Mouse (Mus musculus) neural tube, embryonic 12.5 days (tissue): Measurements from ENCODE around the gene Pspn. TPM values are rescaled to one million over a fixed set of nuclear protein-coding genes. Genes with fewer than 3 reads are reported as not detected.
A peak's percentile ranks its signal among the peaks of the same experiment; 100 is the strongest.

Source experiments
- ATAC-seq: fragments of 200-750 bp; cut with Nextera tagmentation; 2 replicates; pipeline ENCODE4 v1.8.0; 2017; ENCODE audit warnings: low read depth, mild to moderate bottlenecking, moderate TSS enrichment, moderate library complexity; ENCODE audit not compliant: low FRiP score
- H3K27ac ChIP-seq: fragments of 300-500 bp; sonication (generic); 2 replicates; pipeline ENCODE4 v1.5.1; 2016
- H3K27me3 ChIP-seq: fragments of 300-500 bp; sonication (generic); replicated peaks from 2 replicates; pipeline ENCODE4 v1.6.1; 2016; ENCODE audit warnings: mild to moderate bottlenecking
- H3K36me3 ChIP-seq: fragments of 300-500 bp; sonication (generic); 2 replicates; pipeline ENCODE4 v1.6.1; 2016; ENCODE audit warnings: mild to moderate bottlenecking
- H3K4me1 ChIP-seq: fragments of 300-500 bp; sonication (generic); 2 replicates; pipeline ENCODE4 v1.6.1; 2016
- H3K4me2 ChIP-seq: fragments of 300-500 bp; sonication (generic); replicated peaks from 2 replicates; pipeline ENCODE4 v1.6.1; 2016; ENCODE audit warnings: mild to moderate bottlenecking
- H3K4me3 ChIP-seq: fragments of 300-500 bp; sonication (generic); 2 replicates; pipeline ENCODE4 v1.5.1; 2016
- H3K9ac ChIP-seq: fragments of 300-500 bp; sonication (generic); 2 replicates; pipeline ENCODE4 v1.6.1; 2016; ENCODE audit warnings: mild to moderate bottlenecking
- H3K9me3 ChIP-seq: fragments of 300-500 bp; sonication (generic); 2 replicates; pipeline ENCODE4 v1.6.1; 2016; ENCODE audit warnings: mild to moderate bottlenecking
- WGBS: fragments of 180-500 bp; shearing (Covaris S2); methylation state at CpG from one replicate; pipeline ENCODE4 v1.1.7; 2016; 5-methylcytosine and 5-hydroxymethylcytosine counted together
- polyA plus RNA-seq: library from polyadenylated mRNA; unstranded; fragments of >200 nt; fragmentation: Nextera tagmentation; extraction: Ambion mirVana; gene quantifications from 2 replicates; pipeline ENCODE4 v1.2.1, GENCODE M21; 2016

Pspn gene
- polyA plus RNA-seq, 1 experiment from 2014 or later, result not detected

DNA sequence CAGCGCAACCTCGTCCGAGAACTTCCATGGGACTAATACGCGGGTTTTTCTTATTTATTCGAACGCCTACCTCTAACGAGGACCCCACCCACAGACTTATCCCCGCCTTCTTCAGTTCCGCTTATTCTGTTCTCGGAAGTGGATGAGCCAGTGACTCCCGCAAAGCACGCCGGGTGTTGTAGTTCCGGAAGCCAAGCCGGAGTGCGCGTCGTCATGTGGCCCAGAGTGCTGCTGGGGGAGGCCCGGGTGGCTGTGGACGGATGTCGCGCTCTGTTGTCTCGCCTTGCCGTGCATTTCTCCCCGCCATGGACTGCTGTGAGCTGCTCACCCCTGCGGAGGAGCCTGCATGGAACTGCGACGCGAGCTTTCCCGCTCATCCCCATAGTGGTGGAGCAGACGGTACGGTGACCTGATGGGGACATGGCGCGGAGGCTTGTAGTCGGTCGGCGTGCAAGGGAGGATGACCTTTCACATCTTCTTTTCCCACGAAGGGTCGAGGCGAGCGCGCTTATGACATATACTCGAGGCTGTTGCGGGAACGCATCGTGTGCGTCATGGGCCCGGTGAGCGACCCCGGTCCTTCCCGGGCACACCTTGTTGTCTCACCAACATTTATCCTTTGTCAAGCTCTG lies 9.6 kb downstream of the Pspn start, which contains the start of gene Clpp:
Gene Clpp (plus strand): TSS at position 191 of the 632 bp plus-strand sequence.
- Histone ChIP-seq H3K4me3 (peak within 1 kb of the TSS; percentile 84), H3K9me3 (no peaks in the 10 kb centered on the region), H3K27ac (no peak within 1 kb of the TSS), H3K9ac (peak within 1 kb of the TSS; percentile 75), H3K36me3 (peaks cover 31% of the 10 kb centered on the region), H3K27me3 (no peaks in the 10 kb centered on the region), H3K4me1 (peaks cover 7% of the 10 kb centered on the region), H3K4me2 (peak within 1 kb of the TSS; percentile 71)
- under 1% methylated on average over 52 of the region's 52 CpGs for WGBS
- ATAC-seq, result peak; percentile 96

DNA sequence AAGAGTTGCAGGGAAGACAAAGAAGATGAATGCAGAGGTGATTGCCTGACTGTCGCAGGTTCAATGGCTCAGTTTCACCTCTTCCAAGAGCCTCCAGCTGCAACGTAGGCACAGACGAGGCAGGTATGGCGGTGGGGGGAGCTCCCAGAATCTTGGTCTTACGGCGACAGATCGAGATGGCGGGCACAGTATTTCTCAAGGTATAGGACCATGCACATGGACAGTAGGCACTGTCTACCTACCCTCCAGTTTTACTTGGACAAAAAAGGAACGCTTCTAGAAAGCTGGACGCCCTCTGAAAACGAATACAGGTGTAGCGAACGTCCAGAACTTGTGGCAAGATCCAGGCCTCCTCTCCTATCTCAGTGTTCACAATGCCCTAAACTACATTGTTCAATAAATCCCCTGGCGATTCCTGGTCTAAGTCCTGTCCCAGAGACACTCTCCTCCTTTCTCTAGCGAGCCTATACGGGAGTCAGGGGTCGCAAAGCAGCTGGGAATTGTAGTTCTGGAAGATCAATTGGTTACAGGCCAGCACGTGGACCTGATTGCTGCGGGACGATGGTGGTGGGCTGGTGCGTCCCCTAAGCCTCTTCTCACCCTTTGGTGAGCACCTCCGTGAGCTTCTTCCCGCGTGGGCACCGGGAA lies 10.2 kb downstream of the Pspn start:
- Histone ChIP-seq H3K9me3 (no peaks in the 10 kb centered on the region), H3K36me3 (peaks cover 25% of the 10 kb centered on the region), H3K27me3 (no peaks in the 10 kb centered on the region), H3K27ac (no peak overlapping the region), H3K9ac (peak overlapping the region; percentile 54), H3K4me2 (peak overlapping the region; percentile 71), H3K4me1 (peaks cover 7% of the 10 kb centered on the region), H3K4me3 (peak overlapping the region; percentile 84)
- WGBS, result 4% methylated on average over 25 of the region's 25 CpGs
- ATAC-seq, result peak; percentile 95

DNA sequence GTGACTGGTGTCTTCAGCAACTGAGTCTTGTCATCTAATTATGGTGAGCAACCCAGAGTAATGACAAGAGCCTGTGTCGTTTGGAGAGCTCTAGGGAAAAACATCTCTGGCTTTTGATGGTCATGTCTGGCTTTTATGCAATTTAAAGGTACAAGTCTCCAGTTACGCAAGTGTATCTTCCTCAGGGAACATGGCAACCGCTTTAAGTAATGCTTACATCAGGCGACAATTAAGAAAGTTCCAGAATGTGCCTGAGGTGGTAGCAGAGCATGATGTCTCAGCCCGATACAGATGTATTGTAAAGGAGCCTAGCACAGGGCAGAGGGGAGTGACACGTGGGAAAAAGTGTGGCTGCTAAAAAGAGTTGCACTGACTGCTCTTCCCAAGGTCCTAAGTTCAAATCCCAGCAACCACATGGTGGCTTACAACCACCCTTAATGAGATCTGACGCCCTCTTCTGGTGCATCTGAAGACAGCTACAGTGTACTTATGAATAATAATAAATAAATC lies 10.8 kb downstream of the Pspn start:
- Histone ChIP-seq H3K4me1 (peaks cover 7% of the 10 kb centered on the region), H3K27me3 (no peaks in the 10 kb centered on the region), H3K4me3 (no peak overlapping the region), H3K4me2 (peak overlapping the region; percentile 71), H3K9me3 (no peaks in the 10 kb centered on the region), H3K36me3 (peaks cover 19% of the 10 kb centered on the region), H3K9ac (peak overlapping the region; percentile 54; the same call in 1 of the 2 replicates), H3K27ac (no peak overlapping the region)
- 77% methylated on average over 7 of the region's 7 CpGs for WGBS
- ATAC-seq, result no peak

DNA sequence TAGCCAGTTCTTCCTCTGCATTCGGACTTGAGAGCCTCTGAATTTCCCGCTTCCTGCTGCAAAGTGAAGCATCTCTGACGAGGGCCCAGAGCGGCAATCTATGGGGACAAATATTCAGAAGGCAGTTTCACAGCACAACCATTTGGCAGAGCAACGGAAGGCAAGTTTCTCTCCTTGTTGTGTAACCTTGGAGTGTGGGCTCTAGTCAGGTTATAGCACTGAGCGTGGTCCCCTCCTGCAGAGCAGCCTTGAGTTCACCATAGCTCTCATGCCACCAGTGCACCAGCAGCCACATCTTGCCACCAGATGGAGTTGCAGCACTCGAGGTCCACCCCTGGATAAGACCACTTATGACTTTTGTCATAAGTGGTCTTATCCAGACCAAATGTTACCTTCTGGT lies 11.4 kb downstream of the Pspn start:
- H3K27me3 ChIP-seq, result no peaks in the 10 kb centered on the region
- no peak overlapping the region for H3K9ac ChIP-seq
- H3K9me3 ChIP-seq, result no peaks in the 10 kb centered on the region
- no peak overlapping the region for H3K27ac ChIP-seq
- no peak overlapping the region for H3K4me2 ChIP-seq
- peaks cover 14% of the 10 kb centered on the region for H3K36me3 ChIP-seq
- H3K4me1 ChIP-seq, result peaks cover 7% of the 10 kb centered on the region
- ATAC-seq, result no peak
- whole genome bisulfite sequencing, result 87% methylated on average over 7 of the region's 7 CpGs
- no peak overlapping the region for H3K4me3 ChIP-seq

DNA sequence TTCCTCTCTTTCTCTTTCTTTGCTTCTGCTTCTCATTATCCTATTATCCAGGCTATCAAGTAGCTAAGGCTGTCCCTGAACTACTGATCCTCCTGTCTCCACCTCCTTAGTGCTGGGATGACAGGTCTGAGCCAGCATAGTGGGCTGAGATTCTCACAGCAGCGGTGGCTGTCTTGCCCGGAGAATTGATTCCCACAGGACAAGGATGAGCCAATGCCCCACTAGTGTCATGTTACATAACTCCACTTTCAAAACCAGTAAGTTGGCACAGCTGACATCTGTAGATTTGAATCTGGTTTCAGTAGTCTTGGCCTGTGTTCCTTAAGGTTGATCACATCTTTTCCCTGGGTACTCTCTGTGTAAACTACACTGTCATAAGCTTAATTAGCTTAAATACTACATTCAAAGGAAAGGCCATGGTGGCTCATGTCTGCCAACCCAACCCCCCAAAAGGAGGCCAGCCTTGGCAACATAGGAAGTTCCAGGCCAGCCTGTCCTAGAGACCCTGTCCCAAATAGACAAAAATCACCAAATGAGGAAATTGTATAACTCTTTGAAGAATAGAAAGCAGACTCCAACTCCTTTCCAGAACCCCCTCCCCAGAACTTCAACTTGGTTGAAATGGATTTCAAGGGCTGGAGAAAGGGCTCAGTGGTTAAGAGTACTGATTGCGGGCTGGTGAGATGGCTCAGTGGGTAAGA lies 13.6 kb downstream of the Pspn start:
- Histone ChIP-seq H3K9ac (no peak overlapping the region), H3K4me3 (no peak overlapping the region), H3K9me3 (no peaks in the 10 kb centered on the region), H3K4me1 (peaks cover 6% of the 10 kb centered on the region), H3K27me3 (no peaks in the 10 kb centered on the region), H3K36me3 (no peaks in the 10 kb centered on the region), H3K4me2 (no peak overlapping the region), H3K27ac (no peak overlapping the region)
- whole genome bisulfite sequencing, result 85% methylated on average over 3 of the region's 3 CpGs
- ATAC-seq, result no peak

DNA sequence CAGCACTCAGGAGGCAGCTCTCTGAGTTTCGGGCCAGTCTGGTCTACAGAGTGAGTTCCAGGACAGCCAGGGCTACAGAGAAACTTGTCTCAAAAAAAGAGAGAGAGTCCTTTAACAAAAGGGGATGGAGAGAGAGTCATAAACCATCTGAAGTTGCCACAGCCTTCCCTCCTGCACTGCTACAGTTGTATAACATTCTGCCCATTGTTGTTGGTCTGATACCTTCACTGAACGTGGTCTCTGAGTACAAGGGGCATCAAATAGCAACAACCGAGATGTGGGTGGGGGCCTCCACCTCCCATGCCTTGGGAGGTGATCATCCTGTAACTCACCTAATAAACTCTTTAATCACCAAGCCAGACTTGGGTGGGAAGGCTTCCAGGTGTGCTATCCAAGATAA lies 14.2 kb downstream of the Pspn start:
- H3K27me3 ChIP-seq, result no peaks in the 10 kb centered on the region
- WGBS, result 59% methylated on average over 3 of the region's 3 CpGs
- H3K36me3 ChIP-seq, result no peaks in the 10 kb centered on the region
- H3K27ac ChIP-seq, result no peak overlapping the region
- H3K4me1 ChIP-seq, result 0 out of 2 replicates have a peak, but pooled peaks cover under 1% of the 10 kb centered on the region
- no peak overlapping the region for H3K9ac ChIP-seq
- ATAC-seq, result no peak
- no peaks in the 10 kb centered on the region for H3K9me3 ChIP-seq
- H3K4me2 ChIP-seq, result no peak overlapping the region
- H3K4me3 ChIP-seq, result no peak overlapping the region

DNA sequence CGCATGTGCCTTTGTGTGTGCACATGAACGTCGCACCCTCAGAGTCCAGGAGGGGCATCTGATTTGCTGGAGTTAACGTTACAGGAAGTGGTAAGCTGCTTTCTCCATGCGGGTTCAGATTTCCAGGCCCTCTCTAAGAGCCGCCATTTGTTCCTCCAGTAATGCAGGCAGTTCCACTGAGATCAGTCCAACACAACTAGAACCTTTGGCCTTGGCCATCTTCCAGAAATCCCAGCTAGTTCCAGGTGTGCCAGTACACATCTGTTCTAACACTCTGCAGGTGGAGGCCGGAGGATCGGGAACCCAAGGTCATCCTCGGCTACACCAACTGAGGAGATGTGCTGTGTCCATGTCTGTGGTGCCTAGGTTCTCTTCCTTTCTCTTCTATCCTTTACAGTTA lies 14.9 kb downstream of the Pspn start:
- no peak overlapping the region for H3K4me2 ChIP-seq
- no peak for ATAC-seq
- 86% methylated on average over 9 of the region's 9 CpGs for WGBS
- no peak overlapping the region for H3K9ac ChIP-seq
- no peaks in the 10 kb centered on the region for H3K36me3 ChIP-seq
- no peaks in the 10 kb centered on the region for H3K4me1 ChIP-seq
- no peak overlapping the region for H3K4me3 ChIP-seq
- no peak overlapping the region for H3K27ac ChIP-seq
- no peaks in the 10 kb centered on the region for H3K27me3 ChIP-seq
- no peaks in the 10 kb centered on the region for H3K9me3 ChIP-seq

DNA sequence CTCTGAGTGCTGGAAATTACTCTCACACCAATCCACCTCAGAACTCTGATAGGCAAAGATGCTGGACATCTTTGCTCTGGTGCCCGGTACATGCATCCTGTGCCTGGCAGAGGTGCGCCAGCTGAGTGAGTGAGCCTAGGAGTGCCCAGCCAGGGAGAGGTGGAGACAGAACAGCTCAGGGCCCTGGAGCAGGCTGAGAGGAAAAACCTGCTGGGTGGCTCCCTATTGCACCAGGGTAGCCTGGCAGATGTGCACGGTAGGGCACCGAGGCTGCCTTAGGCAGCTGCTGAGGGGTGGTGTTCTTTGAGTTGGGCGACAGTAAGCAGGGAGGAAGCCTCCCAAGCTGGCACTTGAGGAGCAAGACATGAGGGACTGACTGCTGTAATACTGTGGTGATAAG lies 17.8 kb downstream of the Pspn start, which contains the start of gene Acer1:
Gene Acer1 (minus strand): TSS at position 114 of the 400 bp plus-strand sequence.
- WGBS, result 80% methylated on average over 5 of the region's 5 CpGs
- no peak for ATAC-seq
- H3K4me3 ChIP-seq, result no peak within 1 kb of the TSS
- no peak within 1 kb of the TSS for H3K4me2 ChIP-seq
- H3K9me3 ChIP-seq, result no peaks in the 10 kb centered on the region
- no peaks in the 10 kb centered on the region for H3K27me3 ChIP-seq
- no peak within 1 kb of the TSS for H3K27ac ChIP-seq
- no peak within 1 kb of the TSS for H3K9ac ChIP-seq
- H3K4me1 ChIP-seq, result no peaks in the 10 kb centered on the region
- no peaks in the 10 kb centered on the region for H3K36me3 ChIP-seq

DNA sequence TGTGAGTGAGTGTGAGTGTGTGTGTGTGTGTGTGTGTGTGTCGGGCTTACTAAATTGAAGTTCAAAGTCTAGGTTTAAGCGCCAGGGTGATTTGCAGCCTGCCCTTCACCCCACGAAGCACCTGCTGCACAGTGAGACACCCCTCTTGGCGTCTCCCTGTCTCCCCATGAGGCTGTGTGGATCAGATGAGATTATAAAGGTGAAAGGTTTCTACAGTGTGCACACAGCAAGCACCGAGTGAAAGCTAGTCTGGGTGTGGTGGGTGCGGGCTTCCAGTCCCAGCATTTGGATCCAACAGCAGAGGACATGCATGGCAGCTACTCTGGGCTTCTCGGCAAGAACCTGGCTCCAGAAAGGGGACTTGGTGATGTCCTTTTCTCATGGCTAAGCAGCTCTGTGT lies 18.8 kb downstream of the Pspn start:
- 79% methylated on average over 7 of the region's 7 CpGs for WGBS
- no peak overlapping the region for H3K9ac ChIP-seq
- no peak overlapping the region for H3K4me2 ChIP-seq
- H3K4me1 ChIP-seq, result no peaks in the 10 kb centered on the region
- H3K27ac ChIP-seq, result no peak overlapping the region
- no peak overlapping the region for H3K4me3 ChIP-seq
- H3K36me3 ChIP-seq, result no peaks in the 10 kb centered on the region
- no peak for ATAC-seq
- H3K9me3 ChIP-seq, result no peaks in the 10 kb centered on the region
- H3K27me3 ChIP-seq, result no peaks in the 10 kb centered on the region

DNA sequence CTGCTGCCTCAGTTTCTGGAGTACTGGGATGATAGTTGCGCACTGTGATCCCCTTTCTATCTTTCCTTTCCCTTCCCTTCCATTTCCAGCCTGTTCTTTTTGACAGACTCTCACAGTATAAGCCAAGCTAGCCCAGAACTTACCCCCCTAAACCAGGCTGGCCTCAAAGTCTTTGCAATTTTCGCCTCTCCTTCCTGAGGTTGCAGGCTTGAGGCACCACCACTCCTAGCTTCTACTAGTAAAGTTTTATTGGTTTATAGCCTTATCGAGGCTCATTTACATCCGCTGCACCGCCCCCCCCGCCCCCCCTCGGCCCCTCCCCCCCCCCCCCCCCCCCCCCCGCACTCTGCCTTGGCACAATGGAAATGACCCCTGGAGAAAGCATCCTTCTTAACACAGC lies 20.3 kb downstream of the Pspn start:
- H3K4me2 ChIP-seq, result no peak overlapping the region
- no peak overlapping the region for H3K4me3 ChIP-seq
- H3K9ac ChIP-seq, result no peak overlapping the region
- ATAC-seq, result no peak
- 21% methylated on average over 4 of the region's 8 CpGs for WGBS
- H3K27me3 ChIP-seq, result 0 out of 2 replicates have a peak, but pooled peaks cover 3% of the 10 kb centered on the region
- H3K27ac ChIP-seq, result no peak overlapping the region
- no peaks in the 10 kb centered on the region for H3K36me3 ChIP-seq
- H3K4me1 ChIP-seq, result no peaks in the 10 kb centered on the region
- no peaks in the 10 kb centered on the region for H3K9me3 ChIP-seq

DNA sequence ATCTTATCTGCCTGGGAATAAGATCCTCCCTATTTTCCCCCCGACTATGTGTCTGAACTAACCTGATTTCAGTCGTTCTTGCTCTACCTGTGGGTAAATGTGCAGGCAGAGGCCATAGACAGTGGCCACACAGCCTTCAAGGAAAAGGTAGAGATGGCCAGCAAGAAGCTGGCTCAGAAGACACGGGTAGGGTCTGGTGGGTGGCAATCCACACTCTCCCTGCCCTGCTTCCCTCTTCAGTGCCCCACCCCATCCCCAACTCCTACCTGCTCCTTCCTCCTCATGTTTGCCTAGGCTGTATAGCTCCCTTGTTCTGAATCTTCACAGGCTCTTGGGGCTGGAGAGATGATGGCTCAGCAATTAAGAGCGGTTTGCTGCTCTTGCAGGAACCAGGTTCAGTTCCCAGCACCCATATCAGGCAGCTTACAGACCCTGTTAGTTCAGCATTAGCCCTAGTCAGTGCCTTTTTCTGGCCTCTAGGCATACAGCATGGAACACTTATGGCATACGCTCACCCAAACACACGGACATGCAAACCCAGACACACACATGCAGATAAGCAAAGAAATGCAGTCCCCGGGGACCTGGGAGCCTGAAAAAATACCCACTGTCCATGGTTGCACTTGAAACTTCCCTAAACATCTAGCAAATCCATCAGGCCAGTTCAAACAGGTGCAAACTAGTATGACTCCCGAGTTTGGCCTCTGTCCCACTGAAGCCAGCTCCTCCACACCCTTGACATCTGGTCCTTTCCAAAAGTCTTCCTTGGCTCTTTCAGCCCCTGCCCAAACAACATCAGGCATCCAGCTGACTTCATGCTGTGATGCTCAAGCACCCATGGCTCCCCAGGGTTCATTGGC lies 23.1 kb downstream of the Pspn start:
- H3K4me2 ChIP-seq, result no peak overlapping the region
- H3K4me3 ChIP-seq, result no peak overlapping the region
- no peaks in the 10 kb centered on the region for H3K36me3 ChIP-seq
- H3K9ac ChIP-seq, result no peak overlapping the region
- H3K27ac ChIP-seq, result no peak overlapping the region
- H3K9me3 ChIP-seq, result no peaks in the 10 kb centered on the region
- 0 out of 2 replicates have a peak, but pooled peaks cover 5% of the 10 kb centered on the region for H3K27me3 ChIP-seq
- 83% methylated on average over 8 of the region's 8 CpGs for WGBS
- ATAC-seq, result no peak
- no peaks in the 10 kb centered on the region for H3K4me1 ChIP-seq
